Mouse (Mus musculus): ENCODE measurements at regions not wholly inside any gene's neighbourhood (a gene's known extent, or its start where the extent isn't known, plus 50 kb on each side); places are given as distances from the start of the nearest gene placed in this dataset.
A peak's percentile ranks its signal among the peaks of the same experiment; 100 is the strongest.

DNA sequence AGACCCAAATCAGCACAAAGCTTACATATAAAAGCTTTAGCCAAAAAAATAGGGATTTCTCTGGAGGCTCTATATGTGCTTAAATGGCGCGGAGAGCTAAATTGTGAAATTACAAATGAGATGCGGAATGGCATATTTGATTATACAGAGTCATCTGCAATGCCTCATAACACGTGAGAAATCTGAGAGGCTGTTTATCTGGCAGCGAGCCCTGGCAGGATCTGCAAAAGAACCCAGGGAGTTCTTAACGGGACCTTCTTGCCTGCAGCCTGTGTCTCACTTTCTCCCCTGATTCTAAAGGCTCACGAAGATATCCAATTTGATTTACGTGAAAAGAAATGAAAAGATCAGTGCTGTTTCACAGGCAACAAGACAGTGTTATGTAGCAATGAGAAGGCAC, 58.0 kb upstream of the Kirrel3 start:
- DNase-seq = peak in 1 of 2 experiments; percentile 45
